Mouse (Mus musculus) heart, postnatal 25 days (tissue): ENCODE data around the gene Fbxo3. TPM values are rescaled to one million over a fixed set of nuclear protein-coding genes. Genes with fewer than 3 reads are reported as not detected.
"Not testable (repeated sequence)": the region's sequence is repeated elsewhere in the genome, so short reads cannot be mapped to it uniquely, and the experiment has no call there.

Experiments
- DNase-seq: peaks from one replicate; pipeline ENCODE4 v3.0.0; 2022; ENCODE audit warnings: low spot score
- intact Hi-C: fragments of 180-260 bp; cut with DNase I; formaldehyde crosslinking; loops from one replicate; pipeline ENCODE4 v1.15.1; 2025
- total RNA-seq, 2 experiments: library from RNA; stranded (reverse); gene quantifications; 2 replicates each; pipeline ENCODE4 v1.2.3; 2021

The Fbxo3 gene
- total RNA-seq: 10 to 100 TPM; 51.9 to 58.3 TPM

DNA sequence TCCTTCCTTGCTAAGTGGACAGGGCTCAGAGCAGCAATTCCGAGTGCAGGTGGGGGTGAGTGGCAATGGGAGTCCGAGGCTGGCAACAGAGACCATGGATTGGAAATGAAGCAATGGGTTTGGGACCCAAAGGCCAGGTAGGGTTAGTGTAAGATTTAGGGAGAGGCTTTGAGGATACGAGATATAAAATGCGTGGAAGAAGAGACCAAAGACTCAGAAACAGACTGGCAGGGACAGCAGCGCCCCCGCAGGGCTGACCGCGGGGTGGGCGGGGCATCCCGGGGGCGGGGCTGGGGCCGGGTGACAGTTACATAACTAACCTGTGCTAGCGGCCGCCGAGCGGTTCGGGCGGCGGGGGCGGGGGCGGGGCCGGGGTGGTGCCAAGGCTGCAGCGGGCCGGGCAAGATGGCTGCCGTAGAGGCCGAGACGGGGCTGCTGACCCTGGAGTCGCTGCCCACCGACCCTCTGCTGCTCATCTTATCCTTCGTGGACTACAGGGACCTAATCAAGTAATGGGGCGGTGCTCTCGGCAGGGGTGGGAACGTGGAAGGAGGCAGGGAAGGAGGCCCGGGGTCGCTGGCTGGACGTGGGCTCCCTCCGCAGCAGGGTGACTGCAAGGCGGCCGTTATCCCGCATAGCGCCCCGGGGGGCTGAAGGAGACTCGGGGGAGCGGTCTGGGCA, at the start of gene Fbxo3:
Gene Fbxo3 (plus strand): TSS at position 264 of the 681 bp plus-strand sequence.
- intact Hi-C loops: no loop called here
- peak; percentile 75 for DNase-seq

DNA sequence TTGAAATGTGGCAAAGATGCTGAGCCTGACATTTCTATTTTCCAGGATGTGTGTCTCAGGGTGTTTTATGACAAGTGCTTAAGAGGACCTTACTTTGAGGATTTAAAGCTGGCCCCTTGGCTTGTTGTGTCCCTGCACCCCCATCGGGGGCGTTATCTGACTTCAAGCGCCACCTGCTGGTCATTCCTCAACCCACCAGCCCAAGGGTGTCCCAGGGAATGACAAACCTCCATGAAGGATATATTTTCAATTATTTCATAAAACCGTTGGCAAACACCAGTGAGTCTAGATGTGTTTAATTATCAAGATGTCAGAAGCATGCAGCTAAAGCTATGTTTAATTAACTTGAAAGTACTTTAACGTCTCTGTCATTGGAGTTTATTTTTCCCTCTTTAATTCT, 45.3 kb upstream of the Fbxo3 start:
- intact Hi-C loops: loop anchor here (1.0 kb wide), 2 partner anchors 19 to 110 kb away; no protein-coding TSS in a partner anchor
- peak; percentile 48 for DNase-seq

DNA sequence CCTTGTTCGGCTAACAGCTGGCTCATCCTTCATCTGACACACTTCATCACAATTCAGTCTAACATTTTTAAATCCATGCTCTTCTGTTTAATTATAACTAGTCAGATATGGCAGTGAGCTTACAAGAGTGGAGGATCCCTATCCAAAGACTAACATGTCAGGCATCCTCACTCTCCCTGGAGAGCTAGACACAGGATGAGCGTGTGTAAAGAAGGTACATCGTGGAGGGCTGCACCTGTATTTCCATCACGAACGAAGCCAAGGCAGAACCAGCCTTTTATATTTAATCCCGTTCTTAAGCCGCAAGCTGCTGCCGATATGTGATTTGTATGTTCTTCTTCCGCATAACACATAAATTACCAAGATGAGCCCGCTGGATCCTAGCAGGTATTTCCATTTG, 44.4 kb upstream of the Fbxo3 start:
- no peak for DNase-seq
- intact Hi-C loops: no loop called here

DNA sequence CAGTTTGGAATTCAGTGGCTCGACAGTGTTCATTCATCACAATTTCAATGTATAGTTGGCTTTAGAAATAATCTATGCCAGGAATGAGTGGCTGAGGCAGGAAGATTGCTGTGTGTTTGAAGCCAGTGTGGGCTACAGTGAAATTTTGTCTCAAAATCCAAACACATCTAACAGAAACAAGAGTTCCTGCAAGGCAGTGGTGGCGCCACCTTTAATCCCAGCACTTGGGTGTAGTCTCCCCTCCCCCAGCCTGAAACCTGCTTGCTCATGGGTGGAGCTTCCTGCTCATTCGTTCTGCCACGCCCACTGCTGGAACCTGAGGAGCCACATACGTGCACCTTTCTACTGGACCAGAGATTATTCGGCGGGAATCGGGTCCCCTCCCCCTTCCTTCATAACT, 39.9 kb upstream of the Fbxo3 start:
- DNase-seq, intact Hi-C loops: not testable (repeated sequence)

DNA sequence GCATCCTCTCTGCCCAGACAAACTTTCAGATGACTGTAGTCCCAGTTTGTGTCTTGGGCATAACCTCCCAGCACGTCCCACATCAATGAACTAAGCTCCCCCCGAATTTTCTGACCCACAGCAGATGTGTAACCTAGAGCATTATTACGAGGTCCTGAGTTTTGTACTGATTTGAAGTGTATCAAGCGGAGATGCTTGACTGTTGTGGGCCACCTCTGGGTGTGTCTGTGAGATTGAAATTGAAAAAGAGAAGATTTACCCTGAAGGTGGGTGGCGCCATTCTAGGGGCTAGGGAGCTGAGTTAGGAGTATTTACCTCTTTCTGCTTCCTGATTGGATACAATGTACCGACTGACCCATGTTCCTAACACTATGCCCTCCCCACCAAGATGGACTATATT, 37.8 kb upstream of the Fbxo3 start:
- intact Hi-C loops: no loop called here
- no peak for DNase-seq

DNA sequence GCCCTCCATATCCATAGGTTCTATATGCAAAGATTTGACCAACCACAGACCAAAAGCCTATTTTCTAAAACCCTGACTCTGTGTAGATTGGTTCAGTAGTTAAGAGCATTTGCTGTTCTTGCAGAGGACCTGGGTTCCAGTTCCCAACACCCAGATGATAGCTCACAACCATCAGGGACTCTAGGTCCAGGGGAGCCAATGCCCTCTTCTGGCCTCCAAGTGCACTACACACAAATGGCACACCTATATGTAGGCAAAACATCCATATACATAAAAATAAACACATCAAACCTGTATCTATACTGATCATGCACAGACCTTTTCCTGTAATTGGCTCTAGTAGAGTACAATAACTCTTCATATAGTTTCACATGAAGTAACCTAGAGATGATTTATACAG, 36.2 kb upstream of the Fbxo3 start:
- intact Hi-C loops: no loop called here
- no peak for DNase-seq

DNA sequence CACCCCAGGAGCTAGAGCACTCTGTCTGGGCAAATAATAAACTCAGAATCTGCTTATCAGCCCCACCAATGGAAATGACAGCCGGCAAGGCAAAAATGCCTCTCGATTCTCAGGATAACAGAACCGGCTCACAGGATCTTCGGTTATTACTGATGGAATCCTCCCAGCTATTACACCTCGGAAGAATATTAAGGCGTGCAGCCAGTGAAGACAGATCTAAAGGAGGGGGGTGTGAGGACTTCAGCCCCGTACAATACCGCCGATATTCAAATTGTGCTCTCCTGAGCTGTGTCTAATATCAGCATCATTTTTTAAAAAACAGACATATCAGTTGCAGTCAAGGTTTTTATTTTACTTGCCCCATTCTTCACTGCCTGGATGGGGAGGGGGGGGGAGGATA, 35.4 kb upstream of the Fbxo3 start:
- DNase-seq: no peak
- intact Hi-C loops: no loop called here

DNA sequence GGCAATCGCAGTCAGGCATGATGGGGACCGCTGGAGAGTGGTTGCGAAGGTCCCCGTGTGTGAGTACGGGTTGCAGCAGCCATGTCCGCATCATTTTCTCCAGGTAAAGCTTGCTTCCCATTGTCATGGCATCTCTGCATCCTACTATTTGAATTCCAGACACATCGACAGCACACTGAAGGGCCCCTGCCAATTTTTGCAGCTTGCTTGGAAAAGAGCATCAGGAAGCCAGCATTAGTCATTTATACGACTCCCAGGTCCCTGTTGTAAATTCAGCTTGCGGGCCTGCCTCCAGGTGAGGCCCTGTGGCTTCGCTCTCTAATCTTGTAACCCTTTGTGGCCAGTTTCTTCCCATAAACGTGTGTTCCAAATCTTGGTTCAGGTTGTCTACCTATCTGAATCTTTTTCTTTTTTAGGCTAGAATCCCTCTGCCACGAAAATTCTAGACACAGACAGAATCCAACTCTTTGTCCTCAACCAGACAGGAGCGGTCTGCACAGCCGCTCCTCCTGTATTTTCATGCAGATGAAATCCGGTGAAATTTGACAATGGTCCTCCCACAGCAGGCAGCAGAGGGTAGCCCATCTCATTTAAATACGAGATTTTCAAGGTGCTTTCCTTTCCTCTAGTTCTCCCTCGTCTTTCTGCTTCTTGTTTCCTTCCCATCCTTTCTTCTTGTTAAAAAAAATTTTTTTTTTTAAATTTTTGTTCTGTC, 34.7 kb upstream of the Fbxo3 start:
- DNase-seq: no peak
- intact Hi-C loops: no loop called here

DNA sequence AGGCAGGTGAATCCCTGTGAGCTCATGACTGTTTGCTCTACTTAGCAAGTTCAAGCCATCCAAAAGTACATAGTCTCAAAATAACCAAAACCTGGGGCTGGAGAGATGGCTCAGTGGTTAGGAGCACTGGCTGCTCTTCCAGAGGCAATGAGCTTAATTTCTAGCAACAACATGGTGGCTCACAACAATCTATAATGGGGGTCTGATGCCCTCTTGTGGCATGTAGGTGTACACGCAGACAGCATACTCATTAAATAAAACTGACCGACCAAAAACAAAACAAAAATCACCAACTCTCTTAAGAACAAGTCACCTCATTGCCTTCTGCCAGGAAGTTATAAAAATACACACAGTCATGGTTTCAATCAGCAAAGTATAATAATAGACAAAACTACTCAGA, 26.4 kb upstream of the Fbxo3 start:
- intact Hi-C loops: loop anchor here (1.0 kb wide), 1 partner anchor 19 kb away; no protein-coding TSS in a partner anchor
- no peak for DNase-seq

DNA sequence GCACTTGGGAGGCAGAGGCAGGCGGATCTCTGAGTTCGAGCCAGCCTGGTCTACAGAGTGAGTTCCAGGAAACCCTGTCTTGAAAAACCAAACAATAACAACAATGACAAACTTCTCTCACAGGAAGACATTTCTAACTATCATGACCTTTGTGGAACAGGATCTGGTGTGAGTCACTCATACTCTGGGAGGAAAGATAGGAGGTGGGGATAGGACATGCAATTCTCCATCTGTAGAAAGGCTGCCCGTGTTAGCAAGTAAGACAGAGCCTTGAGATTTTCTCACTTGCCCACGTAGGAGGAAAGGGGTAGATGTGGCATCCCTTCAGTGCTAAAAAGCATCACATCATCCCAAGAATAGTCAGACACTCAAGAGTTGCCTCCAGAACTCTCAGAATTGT, 25.7 kb upstream of the Fbxo3 start:
- intact Hi-C loops: loop anchor here (1.0 kb wide), 1 partner anchor 20 kb away; no protein-coding TSS in a partner anchor
- DNase-seq: no peak

DNA sequence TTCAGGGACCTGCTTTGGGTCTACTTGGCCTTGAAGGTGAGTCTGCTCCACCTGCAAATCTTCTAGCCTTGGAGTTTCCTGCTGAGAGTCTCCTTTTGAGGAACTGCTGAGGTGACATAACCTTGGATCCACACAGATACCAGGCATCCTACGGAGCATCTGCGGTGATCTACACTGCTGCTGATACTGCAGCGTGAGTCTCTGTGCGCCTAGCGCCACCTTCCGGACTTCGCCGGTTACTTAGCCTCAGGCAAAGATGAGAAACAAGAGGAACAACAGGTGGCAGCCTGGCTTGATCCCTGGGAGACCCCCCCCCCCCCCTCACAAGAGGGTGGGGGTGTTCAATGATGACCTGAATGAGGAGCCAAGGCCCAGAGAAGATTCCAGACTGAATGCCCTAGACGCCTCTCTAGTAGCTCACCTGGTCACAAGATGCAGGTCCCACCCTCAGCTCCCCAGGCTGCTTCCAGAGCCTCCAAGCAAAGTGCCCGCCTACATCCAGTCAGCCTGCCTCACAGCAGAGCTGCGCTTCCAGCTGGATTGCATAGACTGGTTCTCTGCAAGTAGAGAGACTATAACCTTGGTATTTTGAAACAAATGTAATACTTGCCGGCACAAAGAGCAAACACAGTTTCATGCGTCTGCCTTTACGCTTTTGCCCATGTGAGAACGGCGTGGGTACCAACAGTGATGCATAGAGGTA, 24.7 kb upstream of the Fbxo3 start:
- intact Hi-C loops: no loop called here
- no peak for DNase-seq

DNA sequence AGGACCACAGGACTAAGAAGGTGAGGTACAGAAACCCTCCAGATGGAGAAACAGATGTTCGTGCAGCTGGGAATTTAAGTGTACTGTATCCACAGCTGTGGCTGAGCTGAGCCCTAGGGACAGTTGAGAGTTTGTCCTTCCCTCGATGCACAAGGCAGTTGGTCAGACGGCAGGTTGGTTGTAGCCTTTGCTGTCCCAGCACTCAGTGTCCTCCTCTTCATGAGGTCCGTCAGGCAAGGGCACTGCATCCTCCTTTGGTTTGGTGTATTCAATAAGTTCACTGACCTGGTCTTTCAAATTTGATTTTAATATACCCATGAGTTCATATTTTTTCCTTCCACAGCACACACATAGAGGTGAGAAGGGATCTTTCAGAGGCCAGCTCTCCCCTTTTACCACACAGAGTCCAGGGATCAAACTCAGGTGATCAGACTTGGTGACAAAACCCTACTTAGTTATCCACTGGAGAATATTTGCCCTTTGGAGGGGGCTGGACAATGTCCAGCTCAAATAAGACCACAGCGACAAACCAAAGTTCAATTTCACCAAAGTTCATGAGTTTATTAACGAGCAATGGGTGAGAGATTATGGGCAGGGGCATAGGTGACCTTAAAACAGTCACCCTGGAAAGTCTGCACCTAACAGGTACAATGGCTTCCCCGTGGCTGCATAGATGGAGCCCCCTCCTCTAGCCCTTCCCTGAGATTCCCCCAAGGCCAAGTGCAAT, 19.6 kb upstream of the Fbxo3 start:
- intact Hi-C loops: no loop called here
- DNase-seq: no peak

DNA sequence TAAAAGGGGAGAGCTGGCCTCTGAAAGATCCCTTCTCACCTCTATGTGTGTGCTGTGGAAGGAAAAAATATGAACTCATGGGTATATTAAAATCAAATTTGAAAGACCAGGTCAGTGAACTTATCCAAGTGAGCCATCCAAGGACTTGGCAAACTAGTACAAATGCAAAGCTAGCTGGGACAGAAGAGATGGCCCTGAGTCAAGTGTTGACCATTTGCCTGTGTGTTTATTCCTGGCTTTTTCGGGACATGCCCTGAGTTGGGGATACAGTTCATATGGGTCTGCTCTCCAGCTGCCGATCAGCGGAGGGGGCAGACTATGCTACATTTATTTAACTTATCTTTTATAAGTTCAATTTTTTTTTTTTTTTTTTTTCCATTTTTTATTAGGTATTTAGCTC, 18.7 kb upstream of the Fbxo3 start:
- DNase-seq, intact Hi-C loops: not testable (repeated sequence)

DNA sequence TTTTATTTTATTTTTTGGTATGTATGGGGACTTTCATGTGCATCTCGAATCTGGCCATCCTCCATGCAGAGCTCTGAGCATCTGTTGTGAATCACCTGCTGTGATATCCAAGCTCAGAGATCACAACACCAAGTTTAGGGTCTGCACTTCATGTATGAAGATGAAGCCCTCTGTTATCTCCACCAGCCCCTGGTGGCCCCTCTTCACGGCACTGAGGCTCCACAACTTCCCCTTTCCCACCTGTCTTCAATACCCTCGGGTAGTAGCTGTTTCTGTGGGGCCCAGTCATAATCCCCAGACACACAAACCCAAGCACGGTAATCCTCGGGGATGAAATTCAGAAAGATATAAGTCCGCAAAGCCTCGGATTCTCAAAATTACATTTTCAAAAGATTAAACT, 4.4 kb upstream of the Fbxo3 start:
- no peak for DNase-seq
- intact Hi-C loops: no loop called here

DNA sequence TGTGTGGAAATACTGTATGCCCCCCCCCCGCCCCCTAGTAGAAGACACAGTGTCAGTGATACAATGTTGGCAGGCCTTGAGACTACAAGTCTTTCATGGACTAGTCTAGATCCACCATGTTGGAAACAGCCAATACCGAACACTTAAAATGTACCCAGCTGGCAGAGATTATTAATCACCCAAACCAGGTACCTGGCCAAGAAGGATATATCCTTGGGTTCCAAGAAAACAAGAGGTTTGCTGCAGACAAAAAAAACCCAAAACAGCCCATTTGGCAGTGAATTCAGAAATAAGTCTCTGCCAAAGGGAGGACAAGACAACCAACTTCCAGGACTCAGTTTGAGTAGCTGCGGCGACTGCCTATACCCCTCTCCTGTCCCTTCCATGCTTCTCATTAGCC, 2.9 kb upstream of the Fbxo3 start:
- DNase-seq: no peak
- intact Hi-C loops: no loop called here

DNA sequence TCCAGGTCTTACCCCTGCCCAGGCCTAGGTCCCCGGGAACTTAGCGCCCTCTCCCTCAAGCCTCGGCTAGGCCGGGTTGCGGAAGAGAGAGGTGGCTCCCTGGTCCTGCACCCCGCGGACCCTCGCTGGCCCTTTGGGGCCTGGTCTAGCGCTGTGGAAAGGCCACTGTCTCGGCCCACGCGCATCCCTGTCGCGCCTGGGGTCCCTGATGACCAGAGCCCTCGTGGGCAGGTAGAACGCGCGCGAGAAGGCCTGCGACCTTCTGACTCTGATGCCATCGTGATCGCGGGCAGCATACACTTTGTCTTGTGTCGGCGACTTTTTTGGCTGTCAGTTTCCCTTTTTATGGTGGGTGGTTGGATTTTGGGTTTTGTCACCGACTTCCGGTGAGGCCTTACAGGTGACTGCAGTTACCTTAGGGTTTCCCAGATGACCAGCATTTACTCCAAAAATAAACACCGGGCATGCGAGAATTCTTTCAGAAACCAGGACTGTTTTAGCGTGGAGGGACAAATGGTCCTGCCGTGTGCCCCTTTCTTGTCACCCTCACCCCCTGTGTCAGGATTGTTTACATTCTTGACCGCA, 710 bp downstream of the Fbxo3 start, which contains the start of gene 4931422A03Rik:
Gene 4931422A03Rik (minus strand): TSS at position 223 of the 585 bp plus-strand sequence.
- DNase-seq: no peak
- intact Hi-C loops: no loop called here

DNA sequence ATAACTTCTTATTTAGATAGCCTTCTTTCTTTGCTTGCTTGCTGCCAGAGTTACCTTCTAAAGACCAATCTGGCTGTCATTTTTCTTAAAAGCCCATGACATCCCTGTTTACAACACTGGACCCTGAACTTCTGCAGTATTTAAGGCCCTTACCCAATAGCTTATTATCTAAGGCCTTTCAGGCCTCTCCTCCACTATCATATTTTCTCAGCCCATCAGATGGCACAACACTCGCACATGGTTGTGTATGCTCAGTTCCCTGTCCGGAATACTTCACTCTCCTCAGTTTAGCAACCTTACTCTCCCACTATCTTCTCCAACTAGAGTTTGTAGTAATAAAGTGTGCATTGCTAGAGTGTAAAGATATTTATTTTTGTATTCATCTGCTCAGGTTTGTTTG, 1.6 kb downstream of the Fbxo3 start:
- no peak for DNase-seq
- intact Hi-C loops: no loop called here

DNA sequence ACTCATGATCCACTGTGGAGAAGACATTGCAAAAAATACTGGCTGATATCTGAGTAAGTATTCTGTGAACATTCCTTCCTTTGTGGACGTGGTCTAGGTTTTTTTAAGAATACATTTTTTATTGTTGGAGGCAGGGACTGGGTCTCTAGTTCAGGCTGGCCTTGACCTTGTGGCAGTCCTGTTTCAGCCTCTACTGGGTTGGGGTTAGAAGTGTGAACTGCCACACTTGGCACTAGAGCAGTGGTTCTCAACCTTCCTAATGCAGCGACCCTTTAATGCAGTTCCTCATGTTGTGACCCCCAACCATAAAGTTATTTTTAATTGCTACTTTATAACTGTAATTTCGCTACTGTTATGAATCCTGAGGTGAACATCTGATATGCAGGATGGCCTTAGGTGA, 2.9 kb downstream of the Fbxo3 start:
- intact Hi-C loops: loop anchor here (10.0 kb wide), 2 partner anchors 64 to 464 kb away; partner anchors contain the start of genes Cd59a and Hipk3
- no peak for DNase-seq

DNA sequence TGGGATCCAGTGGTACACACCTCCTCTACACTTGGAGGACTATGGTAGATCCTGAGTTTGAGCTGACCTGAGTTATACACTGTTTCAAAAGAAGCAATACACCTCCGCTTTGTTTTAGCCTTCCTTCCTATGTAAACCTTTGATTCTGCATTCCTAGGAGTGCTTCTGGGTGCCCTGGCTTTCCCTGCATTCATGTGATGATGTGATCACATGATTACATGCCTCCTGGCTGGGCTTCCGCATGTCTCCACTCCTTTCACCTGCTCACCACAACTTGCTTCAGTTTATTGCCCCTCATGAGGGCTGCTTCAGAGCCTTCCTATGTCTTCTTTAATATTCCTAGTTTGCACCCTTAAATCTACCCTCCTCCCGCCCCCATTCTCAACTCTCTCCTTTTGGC, 4.5 kb downstream of the Fbxo3 start:
- intact Hi-C loops: loop anchor here (10.0 kb wide), 2 partner anchors 63 to 463 kb away; partner anchors contain the start of genes Cd59a and Hipk3
- no peak for DNase-seq
